Mouse (Mus musculus) testis, adult 2 months (tissue): ENCODE measurements around the gene Rcan2. TPM values are rescaled to one million over a fixed set of nuclear protein-coding genes. Genes with fewer than 3 reads are reported as not detected.

ENCODE experiments used
- H3K27ac ChIP-seq: fragments of 200-500 bp; 2 replicates; pipeline ENCODE4 v1.5.1; 2012; ENCODE audit warnings: low read depth, low read length; ENCODE audit not compliant: control insufficient read depth, insufficient read depth
- H3K27me3 ChIP-seq: fragments of 200-500 bp; 2 replicates; pipeline ENCODE4 v1.6.1; 2012; ENCODE audit warnings: mild to moderate bottlenecking, low read length, moderate library complexity; ENCODE audit not compliant: control insufficient read depth, insufficient read depth
- H3K36me3 ChIP-seq: fragments of 200-500 bp; 2 replicates; pipeline ENCODE4 v1.6.1; 2012; ENCODE audit warnings: mild to moderate bottlenecking, low read length; ENCODE audit not compliant: control insufficient read depth, insufficient read depth
- H3K4me1 ChIP-seq: fragments of 200-500 bp; 2 replicates; pipeline ENCODE4 v1.6.1; 2012; ENCODE audit warnings: low read length; ENCODE audit not compliant: control insufficient read depth, insufficient read depth
- H3K4me3 ChIP-seq: fragments of 200-500 bp; 2 replicates; pipeline ENCODE4 v1.5.1; 2012; ENCODE audit warnings: low read depth, mild to moderate bottlenecking, low read length, moderate library complexity, mixed read lengths; ENCODE audit not compliant: control insufficient read depth
- CTCF ChIP-seq: fragments of 200-500 bp; IDR thresholded peaks from 2 replicates; pipeline ENCODE4 v1.5.1; 2012; ENCODE audit warnings: low read depth, mild to moderate bottlenecking, inconsistent platforms, low read length, moderate library complexity; ENCODE audit not compliant: control insufficient read depth, insufficient read depth, insufficient replicate concordance
- POLR2A ChIP-seq: fragments of 200-500 bp; IDR thresholded peaks from 2 replicates; pipeline ENCODE4 v1.6.1; 2012; ENCODE audit warnings: low read depth, mild to moderate bottlenecking, inconsistent platforms, low read length, moderate library complexity; ENCODE audit not compliant: control insufficient read depth
- polyA plus RNA-seq: library from polyadenylated mRNA; depleted of rRNA; stranded (reverse); fragments of >200 nt; gene quantifications from 2 replicates; pipeline ENCODE4 v1.2.3, GENCODE M21; 2012

Gene Rcan2
- polyA plus RNA-seq, 1 experiment: 1.3 TPM

GRCm38 (mm10) chr17:43856081-43856480, 54.9 kb downstream of the Rcan2 start:
- no peak for TF ChIP-seq POLR2A
- H3K36me3 ChIP-seq: no peaks in the 10 kb centered on the region

GRCm38 (mm10) chr17:43868808-43869207, 67.7 kb downstream of the Rcan2 start:
- peaks cover 2% of the 10 kb centered on the region; the same call in 1 of the 2 replicates for H3K4me1 ChIP-seq
- H3K27me3 ChIP-seq: no peaks in the 10 kb centered on the region
- no peak overlapping the region for H3K4me3 ChIP-seq
- TF ChIP-seq POLR2A (no peak), CTCF (no peak)
- H3K36me3 ChIP-seq: no peaks in the 10 kb centered on the region
- H3K27ac ChIP-seq: no peak overlapping the region

More at GRCm38 (mm10) chr17:43856081-43856480, 54.9 kb downstream of the Rcan2 start:
- Histone ChIP-seq H3K4me1 (no peaks in the 10 kb centered on the region), H3K4me3 (no peak overlapping the region), H3K27me3 (no peaks in the 10 kb centered on the region), H3K27ac (no peak overlapping the region)

DNA sequence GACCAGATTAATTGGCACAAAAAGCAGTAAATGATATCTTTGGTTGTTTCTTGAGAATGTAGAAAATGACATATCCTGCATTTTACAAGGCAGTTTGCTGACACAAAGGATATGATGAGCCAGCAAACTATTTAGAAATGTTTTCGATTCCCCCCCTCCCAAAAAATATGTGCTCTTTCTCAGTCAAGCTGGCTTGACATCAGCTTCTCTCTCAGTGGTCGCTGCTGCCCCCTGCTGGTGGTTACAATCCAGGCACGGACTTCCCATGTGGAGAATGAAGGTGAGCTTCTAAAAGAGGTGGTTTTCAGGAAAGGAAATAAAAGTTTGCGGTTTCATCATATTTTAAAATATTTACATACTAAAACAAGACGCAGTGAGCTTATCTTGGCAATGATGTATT, 68.5 kb downstream of the Rcan2 start:
- H3K27ac ChIP-seq: no peak overlapping the region
- TF ChIP-seq CTCF (peak; percentile 83; the same call in 1 of the 2 replicates), POLR2A (no peak)
- H3K4me3 ChIP-seq: no peak overlapping the region
- peaks cover 2% of the 10 kb centered on the region; the same call in 1 of the 2 replicates for H3K4me1 ChIP-seq
- no peaks in the 10 kb centered on the region for H3K27me3 ChIP-seq
- H3K36me3 ChIP-seq: no peaks in the 10 kb centered on the region

- Histone ChIP-seq H3K27ac (no peak overlapping the region), H3K27me3 (no peaks in the 10 kb centered on the region), H3K4me3 (no peak overlapping the region), H3K36me3 (no peaks in the 10 kb centered on the region), H3K4me1 (no peaks in the 10 kb centered on the region)
- TF ChIP-seq CTCF: no peak
- TF ChIP-seq POLR2A: no peak
Observed at GRCm38 (mm10) chr17:43874417-43874816, 73.3 kb downstream of the Rcan2 start.

- H3K36me3 ChIP-seq: no peaks in the 10 kb centered on the region
- H3K27ac ChIP-seq: no peak overlapping the region
- H3K4me3 ChIP-seq: no peak overlapping the region
- no peaks in the 10 kb centered on the region for H3K27me3 ChIP-seq
- TF ChIP-seq CTCF (no peak), POLR2A (no peak)
- no peaks in the 10 kb centered on the region for H3K4me1 ChIP-seq
Observed at GRCm38 (mm10) chr17:43877425-43877824, 76.3 kb downstream of the Rcan2 start.

GRCm38 (mm10) chr17:43883016-43883415, 81.9 kb downstream of the Rcan2 start:
- Histone ChIP-seq H3K4me3 (no peak overlapping the region), H3K4me1 (no peaks in the 10 kb centered on the region), H3K27me3 (no peaks in the 10 kb centered on the region), H3K27ac (no peak overlapping the region), H3K36me3 (no peaks in the 10 kb centered on the region)
- no peak for TF ChIP-seq CTCF
- no peak for TF ChIP-seq POLR2A

DNA sequence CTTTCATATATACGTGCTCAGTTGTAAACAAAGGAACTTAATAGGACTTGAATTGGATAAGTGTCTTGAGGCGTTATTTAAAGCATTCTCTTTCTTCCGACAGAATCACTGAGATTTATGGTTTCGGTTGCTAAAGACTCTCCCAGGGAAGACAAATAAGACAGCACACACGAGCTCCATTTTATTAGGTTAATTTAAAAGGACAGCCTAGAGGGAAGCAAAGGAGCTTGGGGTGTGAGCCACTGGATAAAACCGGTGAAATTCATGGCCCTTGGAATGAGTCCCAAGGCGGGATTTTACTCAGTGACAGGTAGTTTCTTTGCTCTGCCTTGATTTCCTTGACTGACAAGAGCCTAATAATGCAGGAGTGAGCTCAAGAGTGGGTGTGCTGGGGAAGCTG, 85.1 kb downstream of the Rcan2 start:
- Histone ChIP-seq H3K4me3 (no peak overlapping the region), H3K36me3 (no peaks in the 10 kb centered on the region), H3K4me1 (no peaks in the 10 kb centered on the region), H3K27ac (no peak overlapping the region), H3K27me3 (no peaks in the 10 kb centered on the region)
- TF ChIP-seq POLR2A (no peak), CTCF (no peak)

GRCm38 (mm10) chr17:43887931-43888330, 86.8 kb downstream of the Rcan2 start:
- H3K4me3 ChIP-seq: no peak overlapping the region
- no peaks in the 10 kb centered on the region for H3K27me3 ChIP-seq
- TF ChIP-seq POLR2A (no peak), CTCF (no peak)
- H3K4me1 ChIP-seq: no peaks in the 10 kb centered on the region
- no peaks in the 10 kb centered on the region for H3K36me3 ChIP-seq
- no peak overlapping the region for H3K27ac ChIP-seq
